Mouse (Mus musculus) cerebellum, adult 11-12 months (tissue): ENCODE measurements around the gene Dock8.

Experiments used
- DNase-seq: peaks from one replicate; pipeline ENCODE4 v3.0.0; 2022

The Dock8 gene

GRCm38 (mm10) chr19:25066229-25066628 is 66.9 kb downstream of the Dock8 start:
- DNase-seq, result no peak

GRCm38 (mm10) chr19:25068518-25068917 is 69.2 kb downstream of the Dock8 start:
- DNase-seq, result no peak

- no peak for DNase-seq
Observed at GRCm38 (mm10) chr19:25072521-25072920, 73.2 kb downstream of the Dock8 start.

- no peak for DNase-seq
Observed at GRCm38 (mm10) chr19:25074741-25075140, 75.4 kb downstream of the Dock8 start.

GRCm38 (mm10) chr19:25077636-25078035 is 78.3 kb downstream of the Dock8 start:
- DNase-seq, result no peak

- no peak for DNase-seq
Observed at GRCm38 (mm10) chr19:25078130-25078529, 78.8 kb downstream of the Dock8 start.

GRCm38 (mm10) chr19:25080166-25080565 is 80.8 kb downstream of the Dock8 start:
- DNase-seq, result no peak

- no peak for DNase-seq
Observed at GRCm38 (mm10) chr19:25082839-25083238, 83.5 kb downstream of the Dock8 start.

GRCm38 (mm10) chr19:25087181-25087580 is 87.8 kb downstream of the Dock8 start:
- DNase-seq, result no peak

GRCm38 (mm10) chr19:25089746-25090145 is 90.4 kb downstream of the Dock8 start:
- no peak for DNase-seq

GRCm38 (mm10) chr19:25095135-25095534 is 95.8 kb downstream of the Dock8 start:
- no peak for DNase-seq

- no peak for DNase-seq
Observed at GRCm38 (mm10) chr19:25096316-25096715, 97.0 kb downstream of the Dock8 start.

- no peak for DNase-seq
Observed at GRCm38 (mm10) chr19:25096986-25097385, 97.7 kb downstream of the Dock8 start.

GRCm38 (mm10) chr19:25097506-25097905 is 98.2 kb downstream of the Dock8 start:
- DNase-seq, result no peak

- no peak for DNase-seq
Observed at GRCm38 (mm10) chr19:25097951-25098350, 98.6 kb downstream of the Dock8 start.

GRCm38 (mm10) chr19:25098941-25099340 is 99.6 kb downstream of the Dock8 start:
- DNase-seq, result no peak

- DNase-seq, result no peak
Observed at GRCm38 (mm10) chr19:25105682-25106081, 106.3 kb downstream of the Dock8 start.

GRCm38 (mm10) chr19:25106315-25106714 is 107.0 kb downstream of the Dock8 start:
- no peak for DNase-seq

GRCm38 (mm10) chr19:25107417-25107816 is 108.1 kb downstream of the Dock8 start:
- DNase-seq, result no peak

- DNase-seq, result no peak
Observed at GRCm38 (mm10) chr19:25111591-25112233, 112.4 kb downstream of the Dock8 start.

- DNase-seq, result no peak
Observed at GRCm38 (mm10) chr19:25116981-25117380, 117.6 kb downstream of the Dock8 start.

GRCm38 (mm10) chr19:25122417-25122816 is 123.1 kb downstream of the Dock8 start:
- DNase-seq, result no peak

GRCm38 (mm10) chr19:25123031-25123430 is 123.7 kb downstream of the Dock8 start:
- DNase-seq, result no peak

GRCm38 (mm10) chr19:25123461-25123860 is 124.1 kb downstream of the Dock8 start:
- no peak for DNase-seq

GRCm38 (mm10) chr19:25132322-25132721 is 133.0 kb downstream of the Dock8 start:
- no peak for DNase-seq
